Comparison of ENCODE assay signal across 34 mouse cellular contexts in the genomic region with DNA sequence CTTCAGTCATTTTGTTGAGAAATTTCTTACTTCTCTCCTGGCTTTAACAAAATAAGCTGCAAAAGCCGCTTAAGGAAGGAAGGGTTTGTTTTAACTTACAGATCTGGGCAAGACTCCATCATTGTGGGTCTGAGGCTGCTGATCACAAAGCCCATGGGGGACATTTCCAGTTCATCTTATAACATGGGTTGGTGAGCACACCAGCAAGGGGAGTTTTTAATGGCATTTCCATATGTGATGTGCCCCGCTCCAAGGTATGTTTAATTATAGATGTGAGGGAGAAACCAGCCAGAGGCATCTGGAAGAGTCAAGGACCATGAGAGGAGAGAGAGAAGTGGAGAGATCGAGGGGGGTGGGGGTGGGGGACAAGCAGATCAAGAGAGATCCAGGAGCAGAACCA. TPM values are rescaled to one million over a fixed set of nuclear protein-coding genes. Genes with fewer than 3 reads are reported as not detected.
DNase-seq lines count a peak whose midpoint lies in the region; ATAC-seq and TF ChIP-seq lines count a peak whose summit lies in the region.
"Had no signal": no experiment of that assay in that cellular context is flagged by ENCODE, and none has a peak within 500 bp of the region (broad histone marks: within the 10 kb centered on the region; RNA-seq: fewer than 3 reads in every experiment).

No protein-coding gene starts in this region.

- ATAC-seq in neural tube, embryonic 11.5 days (ENCODE audit: insufficient read depth, low FRiP score, low TSS enrichment), result no peak
- no peak for ATAC-seq in hindbrain, postnatal 0 days
- ATAC-seq: CD4-positive, CD25-positive, alpha-beta regulatory T cell, adult 4 months had no signal

- H3K27me3 ChIP-seq in heart, embryonic 10.5 days (ENCODE audit: insufficient read depth, poor library complexity, severe bottlenecking), result no peaks in the 10 kb centered on the region
- no peaks in the 10 kb centered on the region for H3K27me3 ChIP-seq in neural tube, embryonic 11.5 days (ENCODE audit: control insufficient read depth, insufficient read depth, low read length)
- H3K27me3 ChIP-seq in hindbrain, postnatal 0 days (ENCODE audit: insufficient read depth, low read length), result no peaks in the 10 kb centered on the region
- H3K27me3 ChIP-seq: liver, embryonic 13.5 days had no signal

- no peak overlapping the region for H3K9ac ChIP-seq in neural tube, embryonic 11.5 days (ENCODE audit: low read length)
- H3K9ac ChIP-seq in hindbrain, postnatal 0 days (replicated peaks; ENCODE audit: low read length), result no peak overlapping the region
- H3K9ac ChIP-seq: limb, embryonic 13.5 days; liver, embryonic 13.5 days had no signal

- H3K4me2 ChIP-seq in neural tube, embryonic 11.5 days (ENCODE audit: low read depth), result no peak overlapping the region
- H3K4me2 ChIP-seq in hindbrain, postnatal 0 days (ENCODE audit: low read depth, low read length), result no peak overlapping the region
- H3K4me2 ChIP-seq: limb, embryonic 13.5 days; liver, embryonic 13.5 days had no signal

- WGBS in heart, embryonic 10.5 days, result 63% methylated on average over 3 of the region's 3 CpGs
- 39% methylated on average over 3 of the region's 3 CpGs for WGBS in neural tube, embryonic 11.5 days
- 62% methylated on average over 3 of the region's 3 CpGs for WGBS in hindbrain, postnatal 0 days

- no peaks in the 10 kb centered on the region for H3K9me3 ChIP-seq in heart, embryonic 10.5 days
- H3K9me3 ChIP-seq in neural tube, embryonic 11.5 days (ENCODE audit: control insufficient read depth, low read length), result no peaks in the 10 kb centered on the region
- no peaks in the 10 kb centered on the region for H3K9me3 ChIP-seq in hindbrain, postnatal 0 days (ENCODE audit: low read length)
- H3K9me3 ChIP-seq: limb, embryonic 13.5 days; liver, embryonic 13.5 days had no signal

- DNase-seq in heart, embryonic 10.5 days (ENCODE audit: low spot score), result no peak
- no peak for DNase-seq in heart, postnatal 25 days (ENCODE audit: low spot score)
- no peak for DNase-seq in neural tube, embryonic 11.5 days (ENCODE audit: low spot score)
- no peak for DNase-seq in neural tube, embryonic 10.5 days (ENCODE audit: extremely low spot score, low spot score)
- DNase-seq in hindbrain, postnatal 0 days (ENCODE audit: low spot score), result peak; percentile 12
- peak; percentile 16 for DNase-seq in retina, postnatal 1 day
- DNase-seq in testis, postnatal 10 days (ENCODE audit: low spot score), result no peak
- DNase-seq in adrenal gland, postnatal 36 days, result no peak
- DNase-seq: adrenal gland, postnatal 25 days; cerebellum, adult 11 months; heart, adult 2 months; heart, postnatal 36 days; kidney, adult 8-10 months; kidney, postnatal 14 days; layer of hippocampus, postnatal 36 days; liver, embryonic 13.5 days; lung, adult 2 months; lung, postnatal 14 days; thymus, postnatal 14 days had no signal

- no peaks in the 10 kb centered on the region for H3K36me3 ChIP-seq in heart, embryonic 10.5 days
- H3K36me3 ChIP-seq in neural tube, embryonic 11.5 days (ENCODE audit: control insufficient read depth, insufficient read depth, low read length), result no peaks in the 10 kb centered on the region
- H3K36me3 ChIP-seq in hindbrain, postnatal 0 days (ENCODE audit: insufficient read depth, low read length), result no peaks in the 10 kb centered on the region
- H3K36me3 ChIP-seq: limb, embryonic 13.5 days; liver, embryonic 13.5 days had no signal

- peak overlapping the region; percentile 44; the same call in 1 of the 2 replicates for H3K27ac ChIP-seq in heart, embryonic 10.5 days
- H3K27ac ChIP-seq in neural tube, embryonic 11.5 days (ENCODE audit: low read depth, low read length), result peak overlapping the region; percentile 80
- H3K27ac ChIP-seq in hindbrain, postnatal 0 days, result no peak overlapping the region
- H3K27ac ChIP-seq: heart, adult 2 months; limb, embryonic 13.5 days; liver, embryonic 13.5 days had no signal

- H3K4me1 ChIP-seq in heart, embryonic 10.5 days, result peaks cover 4% of the 10 kb centered on the region; the same call in 1 of the 2 replicates
- H3K4me1 ChIP-seq in neural tube, embryonic 11.5 days (ENCODE audit: control insufficient read depth, insufficient read depth, low read length), result no peaks in the 10 kb centered on the region; the same call in 1 of the 2 replicates
- H3K4me1 ChIP-seq in hindbrain, postnatal 0 days (ENCODE audit: insufficient read depth, low read length), result no peaks in the 10 kb centered on the region
- H3K4me1 ChIP-seq: liver, embryonic 13.5 days had no signal

- TF ChIP-seq CTCF in hindbrain, postnatal 0 days (IDR thresholded peaks at IDR 0.05; ENCODE audit: low read depth), result no peak

- no peak overlapping the region for H3K4me3 ChIP-seq in heart, embryonic 10.5 days
- H3K4me3 ChIP-seq in neural tube, embryonic 11.5 days (ENCODE audit: low read depth, low read length), result no peak overlapping the region
- no peak overlapping the region for H3K4me3 ChIP-seq in hindbrain, postnatal 0 days (ENCODE audit: low read length)
- H3K4me3 ChIP-seq: heart, adult 2 months; limb, embryonic 13.5 days; liver, embryonic 13.5 days had no signal

- intact Hi-C loops in heart, postnatal 25 days (cut with DNase I), result no loop called here

RNA-seq across cellular contexts. Expression of a gene that starts 5.7 kb away (rescaled TPM):
- polyA plus RNA-seq in heart, embryonic 10.5 days (2016; fragmentation: Nextera tagmentation; extraction: Ambion mirVana), result not detected in 2 replicates
- not detected for total RNA-seq in heart, postnatal 25 days (2021)
- polyA plus RNA-seq in neural tube, embryonic 11.5 days (2014; fragmentation: Nextera tagmentation; extraction: Ambion mirVana), result not detected in 2 replicates
- total RNA-seq in hindbrain, postnatal 0 days (2014; rRNA removed), result not detected in 2 replicates
- not detected in 2 replicates for polyA plus RNA-seq in hindbrain, postnatal 0 days (2015; fragmentation: Nextera tagmentation; extraction: Ambion mirVana)
- total RNA-seq in adrenal gland, postnatal 36 days (2021), result not detected
- total RNA-seq: adrenal gland, postnatal 25 days; gastrocnemius, adult 18-20 months; gastrocnemius, postnatal 36 days; heart, adult 2 months; heart, postnatal 36 days; layer of hippocampus, adult 8-10 months; layer of hippocampus, postnatal 36 days; left cerebral cortex, postnatal 14 days; megakaryocyte progenitor cell, adult 5-6 weeks had no signal
- polyA plus RNA-seq: CD4-positive, CD25-positive, alpha-beta regulatory T cell, adult 4 months; cortical plate, adult 2 months; embryonic facial prominence, embryonic 11.5 days; forebrain, embryonic 11.5 days; heart, adult 2 months; heart, embryonic 14.5 days; intestine, embryonic 14.5 days; limb, embryonic 13.5 days; liver, embryonic 13.5 days; lung, adult 2 months; midbrain, embryonic 14.5 days; small intestine, adult 2 months; testis, adult 2 months had no signal

RNA-seq across cellular contexts. Expression of a gene that starts 12.8 kb away (rescaled TPM):
- 41.7 and 45.7 TPM in 2 replicates for polyA plus RNA-seq in heart, embryonic 10.5 days (2016; fragmentation: Nextera tagmentation; extraction: Ambion mirVana)
- total RNA-seq in heart, postnatal 25 days (2021), result 10 to 100 TPM; 30.0 to 36.0 TPM
- 55.5 and 57.3 TPM in 2 replicates for polyA plus RNA-seq in neural tube, embryonic 11.5 days (2014; fragmentation: Nextera tagmentation; extraction: Ambion mirVana)
- 103 and 110 TPM in 2 replicates for total RNA-seq in hindbrain, postnatal 0 days (2014; rRNA removed)
- polyA plus RNA-seq in hindbrain, postnatal 0 days (2015; fragmentation: Nextera tagmentation; extraction: Ambion mirVana), result 26.9 and 28.3 TPM in 2 replicates
- total RNA-seq in adrenal gland, postnatal 36 days (2021), result 10 to 100 TPM; 20.0 to 28.0 TPM

RNA-seq across cellular contexts. Expression of a gene that starts 15.2 kb away (rescaled TPM):
- polyA plus RNA-seq in heart, embryonic 10.5 days (2016; fragmentation: Nextera tagmentation; extraction: Ambion mirVana), result 0.23 TPM in 1 of 2 replicates, not detected in the other
- 1 to 10 TPM; 2.1 to 2.2 TPM for total RNA-seq in heart, postnatal 25 days (2021)
- polyA plus RNA-seq in neural tube, embryonic 11.5 days (2014; fragmentation: Nextera tagmentation; extraction: Ambion mirVana), result 0.48 and 1.1 TPM in 2 replicates
- total RNA-seq in hindbrain, postnatal 0 days (2014; rRNA removed), result 0.26 TPM in 1 of 2 replicates, not detected in the other
- polyA plus RNA-seq in hindbrain, postnatal 0 days (2015; fragmentation: Nextera tagmentation; extraction: Ambion mirVana), result 1.9 and 2.5 TPM in 2 replicates
- under 1 TPM; 0.73 to 0.82 TPM for total RNA-seq in adrenal gland, postnatal 36 days (2021)
- total RNA-seq: layer of hippocampus, postnatal 36 days; left cerebral cortex, postnatal 14 days had no signal
- polyA plus RNA-seq: CD4-positive, CD25-positive, alpha-beta regulatory T cell, adult 4 months had no signal

Comparison
In these comparisons a context has a peak if more than half of its experiments do, and no peak if none do; other contexts are left out.
1. DNase-seq: peak in hindbrain, postnatal 0 days (single experiment) and retina, postnatal 1 day (single experiment); none in heart, embryonic 10.5 days (single experiment), heart, postnatal 25 days (single experiment), neural tube, embryonic 11.5 days (single experiment), neural tube, embryonic 10.5 days (single experiment), testis, postnatal 10 days (single experiment) and adrenal gland, postnatal 36 days (0 of 2).